Mouse (Mus musculus) forebrain, embryonic 14.5 days (tissue): ENCODE measurements around the gene Dusp10. TPM values are rescaled to one million over a fixed set of nuclear protein-coding genes. Genes with fewer than 3 reads are reported as not detected.

Experiments
- ATAC-seq: fragments of 200-750 bp; cut with Nextera tagmentation; 2 replicates; pipeline ENCODE4 v1.8.0; 2017; ENCODE audit warnings: mild to moderate bottlenecking, moderate library complexity
- DNase-seq: peaks from one replicate; pipeline ENCODE4 v3.0.0-alpha.2; 2015; ENCODE audit warnings: low spot score
- H3K27ac ChIP-seq: fragments of 300-500 bp; sonication (generic); 2 replicates; pipeline ENCODE4 v1.5.1; 2014; ENCODE audit warnings: low read depth, mild to moderate bottlenecking, control low read depth, low read length, moderate library complexity
- H3K27me3 ChIP-seq: fragments of 300-500 bp; sonication (generic); replicated peaks from 2 replicates; pipeline ENCODE4 v1.6.1; 2014; ENCODE audit warnings: low read length, control low read depth, mixed read lengths; ENCODE audit not compliant: control insufficient read depth, insufficient read depth
- H3K36me3 ChIP-seq: fragments of 300-500 bp; sonication (generic); 2 replicates; pipeline ENCODE4 v1.6.1; 2014; ENCODE audit warnings: low read length, control low read depth; ENCODE audit not compliant: control insufficient read depth, insufficient read depth
- H3K4me1 ChIP-seq: fragments of 300-500 bp; sonication (generic); 2 replicates; pipeline ENCODE4 v1.6.1; 2014; ENCODE audit warnings: antibody characterized with exemption, low read length, control low read depth; ENCODE audit not compliant: control insufficient read depth, insufficient read depth
- H3K4me2 ChIP-seq: fragments of 300-500 bp; sonication (generic); 2 replicates; pipeline ENCODE4 v1.6.1; 2014; ENCODE audit warnings: mild to moderate bottlenecking, control low read depth, low read length
- H3K4me3 ChIP-seq: fragments of 300-500 bp; sonication (generic); 2 replicates; pipeline ENCODE4 v1.5.1; 2014; ENCODE audit warnings: low read depth, low read length, control low read depth
- H3K9ac ChIP-seq: fragments of 300-500 bp; sonication (generic); 2 replicates; pipeline ENCODE4 v1.6.1; 2014; ENCODE audit warnings: mild to moderate bottlenecking, low read length, control low read depth, moderate library complexity
- H3K9me3 ChIP-seq: fragments of 300-500 bp; sonication (generic); replicated peaks from 2 replicates; pipeline ENCODE4 v1.6.1; 2016; ENCODE audit warnings: low read length, control low read depth, mixed read lengths; ENCODE audit not compliant: control insufficient read depth
- WGBS: fragments of 180-500 bp; shearing (Covaris S2); extraction: QIAGEN DNeasy Blood & Tissue Kit; methylation state at CpG from one replicate; pipeline ENCODE4 v1.1.7; 2014; 5-methylcytosine and 5-hydroxymethylcytosine counted together
- polyA plus RNA-seq: library from polyadenylated mRNA; unstranded; fragments of >200 nt; fragmentation: Nextera tagmentation; extraction: Ambion mirVana; gene quantifications from 2 replicates; pipeline ENCODE4 v1.2.1, GENCODE M21; 2014

Gene Dusp10
- polyA plus RNA-seq, 1 experiment from 2014 or later, result 7.2 TPM

- Histone ChIP-seq H3K4me1 (no peaks in the 10 kb centered on the region), H3K4me2 (no peak overlapping the region), H3K4me3 (no peak overlapping the region), H3K27me3 (no peaks in the 10 kb centered on the region), H3K27ac (no peak overlapping the region), H3K9me3 (no peaks in the 10 kb centered on the region), H3K9ac (no peak overlapping the region), H3K36me3 (no peaks in the 10 kb centered on the region)
- no peak for DNase-seq
- no peak for ATAC-seq
- 95% methylated on average over 1 of the region's 1 CpGs for WGBS
Observed at GRCm38 (mm10) chr1:184118586-184118985, 105.5 kb downstream of the Dusp10 start.

Other genes with a start within 250 kb of the Dusp10 start
- gene 1700056E22Rik, start 21.0 kb downstream of the Dusp10 start, polyA plus RNA-seq, result 0.38 and 0.72 TPM in 2 replicates